Mouse (Mus musculus) E14TG2a.4 (cell line): Measurements from ENCODE around the gene Gdnf.

Source experiments
- H3K27me3 ChIP-seq: 2 replicates; pipeline ENCODE4 v1.6.1; 2014; ENCODE audit warnings: low read length, control low read depth; ENCODE audit not compliant: insufficient read depth
- H3K36me3 ChIP-seq: 2 replicates; pipeline ENCODE4 v1.6.1; 2014; ENCODE audit warnings: low read length, control low read depth; ENCODE audit not compliant: insufficient read depth
- H3K4me1 ChIP-seq: replicated peaks from 2 replicates; pipeline ENCODE4 v1.6.1; 2014; ENCODE audit warnings: low read depth, low read length, control low read depth
- H3K4me3 ChIP-seq: replicated peaks from 2 replicates; pipeline ENCODE4 v1.5.1; 2014; ENCODE audit warnings: mild to moderate bottlenecking, low read length
- H3K9me3 ChIP-seq: 2 replicates; pipeline ENCODE4 v1.6.1; 2014; ENCODE audit warnings: low read length, control low read depth
- CTCF ChIP-seq: conservative IDR thresholded peaks from 2 replicates; pipeline ENCODE4 v1.5.1; 2014; ENCODE audit warnings: low read length
- NANOG ChIP-seq: IDR thresholded peaks from 2 replicates; pipeline ENCODE4 v1.6.1; 2014; ENCODE audit warnings: borderline replicate concordance, low read length, mixed read lengths
- POU5F1 ChIP-seq: IDR thresholded peaks from 2 replicates; pipeline ENCODE4 v1.6.1; 2014; ENCODE audit warnings: low read length, borderline replicate concordance

The Gdnf gene

GRCm38 (mm10) chr15:7877560-7878467, 67.2 kb downstream of the Gdnf start:
- Histone ChIP-seq H3K36me3 (peaks cover 8% of the 10 kb centered on the region; the same call in 1 of the 2 replicates), H3K4me1 (peaks cover 10% of the 10 kb centered on the region; the same call in 1 of the 2 replicates), H3K4me3 (no peak overlapping the region), H3K27me3 (no peaks in the 10 kb centered on the region), H3K9me3 (no peaks in the 10 kb centered on the region)
- no peak for TF ChIP-seq POU5F1
- no peak for TF ChIP-seq NANOG
- no peak for TF ChIP-seq CTCF

GRCm38 (mm10) chr15:7878861-7879260, 68.2 kb downstream of the Gdnf start:
- Histone ChIP-seq H3K4me3 (no peak overlapping the region), H3K36me3 (peaks cover 14% of the 10 kb centered on the region), H3K9me3 (no peaks in the 10 kb centered on the region), H3K4me1 (peaks cover 10% of the 10 kb centered on the region; the same call in 1 of the 2 replicates), H3K27me3 (no peaks in the 10 kb centered on the region)
- no peak for TF ChIP-seq POU5F1
- TF ChIP-seq NANOG = no peak

- no peak for TF ChIP-seq CTCF
- TF ChIP-seq POU5F1 = no peak
- no peak for TF ChIP-seq NANOG
- H3K9me3 ChIP-seq = no peaks in the 10 kb centered on the region
- H3K4me3 ChIP-seq = no peak overlapping the region
Measured at GRCm38 (mm10) chr15:7879956-7880355, 69.3 kb downstream of the Gdnf start.

GRCm38 (mm10) chr15:7884181-7884580, 73.5 kb downstream of the Gdnf start:
- Histone ChIP-seq H3K27me3 (no peaks in the 10 kb centered on the region), H3K4me1 (peaks cover 7% of the 10 kb centered on the region)
- TF ChIP-seq POU5F1 (no peak), NANOG (no peak), CTCF (no peak)

More at GRCm38 (mm10) chr15:7879956-7880355, 69.3 kb downstream of the Gdnf start:
- H3K27me3 ChIP-seq = no peaks in the 10 kb centered on the region
- peaks cover 20% of the 10 kb centered on the region for H3K36me3 ChIP-seq
- peaks cover 10% of the 10 kb centered on the region; the same call in 1 of the 2 replicates for H3K4me1 ChIP-seq

GRCm38 (mm10) chr15:7885106-7885505, 74.5 kb downstream of the Gdnf start:
- H3K36me3 ChIP-seq = peaks cover 31% of the 10 kb centered on the region
- H3K27me3 ChIP-seq = no peaks in the 10 kb centered on the region
- TF ChIP-seq POU5F1 (no peak), CTCF (no peak)
- peaks cover 15% of the 10 kb centered on the region for H3K4me1 ChIP-seq
- no peak overlapping the region for H3K4me3 ChIP-seq
- H3K9me3 ChIP-seq = no peaks in the 10 kb centered on the region

More at GRCm38 (mm10) chr15:7884181-7884580, 73.5 kb downstream of the Gdnf start:
- Histone ChIP-seq H3K4me3 (no peak overlapping the region), H3K9me3 (no peaks in the 10 kb centered on the region), H3K36me3 (peaks cover 33% of the 10 kb centered on the region)

GRCm38 (mm10) chr15:7886591-7886990, 75.9 kb downstream of the Gdnf start:
- H3K27me3 ChIP-seq = no peaks in the 10 kb centered on the region
- H3K4me3 ChIP-seq = no peak overlapping the region
- H3K36me3 ChIP-seq = peaks cover 26% of the 10 kb centered on the region
- H3K4me1 ChIP-seq = peaks cover 21% of the 10 kb centered on the region
- no peaks in the 10 kb centered on the region for H3K9me3 ChIP-seq
- TF ChIP-seq NANOG (no peak), POU5F1 (no peak), CTCF (no peak)
